ENCODE assay signal across 10 mouse cellular contexts in the genomic region with DNA sequence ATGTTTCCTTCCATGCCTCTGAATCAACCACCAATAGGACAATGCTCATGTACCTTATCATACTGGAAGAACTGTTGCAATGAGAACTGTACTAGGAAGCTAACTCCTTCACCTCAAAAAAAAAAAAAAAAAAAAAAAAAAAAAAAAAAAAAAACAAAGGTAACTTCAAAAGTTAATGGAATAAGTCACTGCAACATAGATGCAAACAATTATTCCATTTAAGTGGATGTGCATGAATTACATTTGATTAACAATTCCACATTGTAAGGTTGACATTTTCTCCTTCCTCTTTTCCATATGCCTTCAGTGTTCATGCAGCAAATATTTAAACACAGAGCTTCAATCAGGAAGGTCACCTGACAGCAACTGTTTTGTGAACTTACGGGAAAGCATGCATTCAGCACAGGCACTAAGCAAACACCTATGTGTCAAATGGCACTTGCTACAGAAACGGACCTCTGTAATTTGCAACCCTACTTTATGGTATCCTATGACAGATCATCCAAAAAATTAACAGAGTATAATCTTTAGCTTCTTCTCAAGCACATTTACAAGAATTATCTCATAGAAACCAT. TPM values are rescaled to one million over a fixed set of nuclear protein-coding genes. Genes with fewer than 3 reads are reported as not detected.
DNase-seq lines count a peak whose midpoint lies in the region; ATAC-seq and TF ChIP-seq lines count a peak whose summit lies in the region.
"Had no signal": no experiment of that assay in that cellular context is flagged by ENCODE, and none has a peak within 500 bp of the region (broad histone marks: within the 10 kb centered on the region; RNA-seq: fewer than 3 reads in every experiment).

No protein-coding gene starts in this region.

- peak overlapping the region; percentile 58 for H3K4me2 ChIP-seq in heart, embryonic 12.5 days
- peak overlapping the region; percentile 27; the same call in 1 of the 2 replicates for H3K4me2 ChIP-seq in lung, embryonic 16.5 days (ENCODE audit: low read depth, low read length)
- H3K4me2 ChIP-seq in heart, postnatal 0 days (ENCODE audit: low read depth, low read length) = peak overlapping the region; percentile 60
- H3K4me2 ChIP-seq in myocyte (ENCODE audit: low read depth) = peak overlapping the region; percentile 62

- no peaks in the 10 kb centered on the region for H3K9me3 ChIP-seq in heart, embryonic 12.5 days (replicated peaks)
- no peaks in the 10 kb centered on the region for H3K9me3 ChIP-seq in lung, embryonic 16.5 days (ENCODE audit: control insufficient read depth, low read length)
- H3K9me3 ChIP-seq in heart, postnatal 0 days (replicated peaks; ENCODE audit: control insufficient read depth, low read length) = no peaks in the 10 kb centered on the region
- H3K9me3 ChIP-seq: G1E had no signal

- TF ChIP-seq EP300 in heart, postnatal 0 days (IDR thresholded peaks at IDR 0.05; ENCODE audit: low read depth) = no peak

- TF ChIP-seq CTCF in heart, postnatal 0 days (IDR thresholded peaks at IDR 0.05; ENCODE audit: low read depth) = no peak

- H3K27ac ChIP-seq in heart, embryonic 12.5 days (ENCODE audit: poor library complexity, severe bottlenecking) = peak overlapping the region; percentile 48; the same call in 1 of the 2 replicates
- no peak overlapping the region for H3K27ac ChIP-seq in lung, embryonic 16.5 days (ENCODE audit: low read length)
- peak overlapping the region; percentile 74 for H3K27ac ChIP-seq in heart, postnatal 0 days (ENCODE audit: low read depth)

- 0 out of 2 replicates have a peak overlapping the region, but pooled peaks have one; percentile 50 for H3K9ac ChIP-seq in heart, embryonic 12.5 days
- no peak overlapping the region for H3K9ac ChIP-seq in lung, embryonic 16.5 days (ENCODE audit: low read length)
- peak overlapping the region; percentile 58; the same call in 1 of the 2 replicates for H3K9ac ChIP-seq in heart, postnatal 0 days (replicated peaks; ENCODE audit: low read depth, low read length)

- no peak for TF ChIP-seq POLR2A in myocyte (IDR thresholded peaks at IDR 0.05; ENCODE audit: insufficient read length, low read depth)

- no peaks in the 10 kb centered on the region for H3K36me3 ChIP-seq in heart, embryonic 12.5 days
- no peaks in the 10 kb centered on the region for H3K36me3 ChIP-seq in lung, embryonic 16.5 days (ENCODE audit: control insufficient read depth, insufficient read depth, low read length)
- no peaks in the 10 kb centered on the region for H3K36me3 ChIP-seq in heart, postnatal 0 days (replicated peaks; ENCODE audit: control insufficient read depth, insufficient read depth, low read length)
- no peaks in the 10 kb centered on the region for H3K36me3 ChIP-seq in myocyte (ENCODE audit: control insufficient read depth, insufficient read depth)

- intact Hi-C loops in heart, postnatal 25 days (cut with DNase I) = loop anchor here (1.0 to 10.0 kb wide), 3 partner anchors 20 to 697 kb away; a partner anchor contains a TSS

- H3K4me1 ChIP-seq in heart, embryonic 12.5 days (replicated peaks) = peaks cover 22% of the 10 kb centered on the region
- H3K4me1 ChIP-seq in lung, embryonic 16.5 days (replicated peaks; ENCODE audit: control insufficient read depth, insufficient read depth, low read length) = peaks cover 18% of the 10 kb centered on the region
- peaks cover 28% of the 10 kb centered on the region for H3K4me1 ChIP-seq in heart, postnatal 0 days (ENCODE audit: control insufficient read depth, insufficient read depth)

- no peak overlapping the region for H3ac ChIP-seq in myocyte (ENCODE audit: control insufficient read depth, insufficient read length)

- H3K27me3 ChIP-seq in heart, embryonic 12.5 days (replicated peaks) = no peaks in the 10 kb centered on the region
- no peaks in the 10 kb centered on the region for H3K27me3 ChIP-seq in lung, embryonic 16.5 days (ENCODE audit: control insufficient read depth, insufficient read depth, low read depth, low read length)
- no peaks in the 10 kb centered on the region for H3K27me3 ChIP-seq in heart, postnatal 0 days (ENCODE audit: control insufficient read depth, insufficient read depth, low read length)
- H3K27me3 ChIP-seq in myocyte (ENCODE audit: control insufficient read depth, insufficient read depth, insufficient read length) = no peaks in the 10 kb centered on the region

- peaks cover 64% of the 10 kb centered on the region for H3K79me2 ChIP-seq in myocyte (ENCODE audit: control insufficient read depth, insufficient read depth)

- DNase-seq in heart, postnatal 25 days (ENCODE audit: low spot score) = no peak
- no peak for DNase-seq in lung, adult 18-20 months
- no peak for DNase-seq in heart, postnatal 0 days (ENCODE audit: low spot score)
- DNase-seq in cerebellum, adult 18-20 months = no peak
- DNase-seq: adrenal gland, postnatal 14 days had no signal

- WGBS in heart, embryonic 12.5 days = 34% methylated on average over 2 of the region's 2 CpGs
- 25% methylated on average over 2 of the region's 2 CpGs for WGBS in lung, embryonic 16.5 days
- WGBS in heart, postnatal 0 days = 16% methylated on average over 2 of the region's 2 CpGs

- H3K4me3 ChIP-seq in heart, embryonic 12.5 days = peak overlapping the region; percentile 31
- H3K4me3 ChIP-seq in lung, embryonic 16.5 days (ENCODE audit: low read length) = no peak overlapping the region
- peak overlapping the region; percentile 43 for H3K4me3 ChIP-seq in heart, postnatal 0 days (ENCODE audit: low read depth, low read length)
- no peak overlapping the region for H3K4me3 ChIP-seq in myocyte

- ATAC-seq in heart, embryonic 12.5 days (ENCODE audit: insufficient number of reproducible peaks, low FRiP score) = no peak
- no peak for ATAC-seq in lung, embryonic 16.5 days (ENCODE audit: low read depth)
- ATAC-seq in heart, postnatal 0 days (ENCODE audit: insufficient read depth, low read depth) = no peak
- ATAC-seq in megakaryocyte progenitor cell, adult 5-6 weeks (replicated peaks; ENCODE audit: poor library complexity) = no peak

TF ChIP-seq in myocyte, 11 proteins besides CTCF, POLR2A, EP300 and RAD21:
- no peak for TF ChIP-seq CEBPB (IDR thresholded peaks at IDR 0.05; ENCODE audit: insufficient read depth, poor library complexity, severe bottlenecking)
- TF ChIP-seq TCF3 (IDR thresholded peaks at IDR 0.05; ENCODE audit: insufficient read length, low read depth) = no peak
- TF ChIP-seq MYOD1 (IDR thresholded peaks at IDR 0.05; ENCODE audit: control insufficient read depth in 1 of 3, insufficient read length in 2 of 3, low read depth in 2 of 3) = no peak
- no peak for TF ChIP-seq TCF12 (IDR thresholded peaks at IDR 0.05; ENCODE audit: insufficient read depth, poor library complexity, severe bottlenecking)
- TF ChIP-seq POLR2AphosphoS2 (IDR thresholded peaks at IDR 0.05; ENCODE audit: insufficient read length, low read depth) = no peak
- no peak for TF ChIP-seq MAX (IDR thresholded peaks at IDR 0.05; ENCODE audit: low read depth)
- TF ChIP-seq USF1 (IDR thresholded peaks at IDR 0.05; ENCODE audit: low read depth) = no peak
- no peak for TF ChIP-seq E2F4 (IDR thresholded peaks at IDR 0.05; ENCODE audit: insufficient read depth)

RNA-seq across cellular contexts. Expression of a gene that starts 2.9 kb away (rescaled TPM):
- polyA plus RNA-seq in heart, embryonic 12.5 days (2016; fragmentation: Nextera tagmentation; extraction: Ambion mirVana) = 71.4 and 78.0 TPM in 2 replicates
- total RNA-seq in heart, postnatal 25 days (2021) = 100 to 1,000 TPM; 202 to 215 TPM
- 15.5 and 15.6 TPM in 2 replicates for polyA plus RNA-seq in lung, embryonic 16.5 days (2015; fragmentation: Nextera tagmentation; extraction: Ambion mirVana)
- 209 and 213 TPM in 2 replicates for total RNA-seq in heart, postnatal 0 days (2014; rRNA removed; ENCODE audit: low replicate concordance)
- 26.3 and 29.7 TPM in 2 replicates for polyA plus RNA-seq in heart, postnatal 0 days (2015; fragmentation: Nextera tagmentation; extraction: Ambion mirVana)
- 14.3 TPM for polyA plus RNA-seq in myocyte (2012; fragmentation: generic; extraction: Trizol)
- 52.1 and 52.7 TPM in 2 replicates for total RNA-seq in megakaryocyte progenitor cell, adult 5-6 weeks (2015)
- total RNA-seq in megakaryocyte progenitor cell, adult 5-6 weeks (2017) = 36.9 and 40.1 TPM in 2 replicates

Comparison
In these comparisons a context has a peak if more than half of its experiments do, and no peak if none do; other contexts are left out.
1. H3K4me3 ChIP-seq: peak in heart, embryonic 12.5 days (single experiment) and heart, postnatal 0 days (single experiment); none in lung, embryonic 16.5 days (single experiment) and myocyte (single experiment).
2. Peak in every context shown above with its lines, with median percentiles within 50 percentile points of each other: H3K4me2 ChIP-seq.